Mouse (Mus musculus) heart, postnatal 14 days (tissue): Measurements from ENCODE around the gene Klk11. TPM values are rescaled to one million over a fixed set of nuclear protein-coding genes. Genes with fewer than 3 reads are reported as not detected.

ENCODE experiments used
- DNase-seq, 2 experiments: peaks; one replicate each; pipeline ENCODE4 v3.0.0; 2021 to 2022
- intact Hi-C: fragments of 180-260 bp; cut with DNase I; formaldehyde crosslinking; loops from one replicate; pipeline ENCODE4 v1.15.1; 2025
- total RNA-seq, 2 experiments: library from RNA; stranded (reverse); gene quantifications; 2 replicates each; pipeline ENCODE4 v1.2.3; 2021

Klk11 gene
- total RNA-seq, 2 experiments from 2014 or later = 0.17 TPM; not detected in 1

GRCm38 (mm10) chr7:43789295-43789694 lies 14.9 kb downstream of the Klk11 start:
- DNase-seq = no peak
- intact Hi-C loops = loop anchor here (5.0 kb wide), 1 partner anchor 103 kb away; no protein-coding TSS in a partner anchor

- intact Hi-C loops = no loop called here
Observed at GRCm38 (mm10) chr7:43791591-43791990, 17.2 kb downstream of the Klk11 start, which contains the start of gene Klk9. TSS of gene Klk9 (plus strand) at chr7:43791891.

GRCm38 (mm10) chr7:43796355-43796754 lies 22.0 kb downstream of the Klk11 start:
- intact Hi-C loops = no loop called here
- DNase-seq = no peak

More at GRCm38 (mm10) chr7:43791591-43791990, 17.2 kb downstream of the Klk11 start, which contains the start of gene Klk9:
- DNase-seq = no peak

- DNase-seq = peak in 1 of 2 experiments; percentile 35
- intact Hi-C loops = no loop called here
Observed at GRCm38 (mm10) chr7:43797333-43797769, 22.9 kb downstream of the Klk11 start, which contains the start of gene Klk8. TSS of gene Klk8 (plus strand) at chr7:43797577.

- DNase-seq = no peak
- intact Hi-C loops = no loop called here
Observed at GRCm38 (mm10) chr7:43797844-43798462, 23.5 kb downstream of the Klk11 start.

- intact Hi-C loops = no loop called here
Observed at GRCm38 (mm10) chr7:43799876-43800275, 25.5 kb downstream of the Klk11 start.

GRCm38 (mm10) chr7:43810994-43811393 lies 36.6 kb downstream of the Klk11 start, which contains the start of gene Klk7:
TSS of gene Klk7 (plus strand) at chr7:43811294.
- no peak for DNase-seq
- intact Hi-C loops = no loop called here

More at GRCm38 (mm10) chr7:43799876-43800275, 25.5 kb downstream of the Klk11 start:
- no peak for DNase-seq

- no peak for DNase-seq
- intact Hi-C loops = no loop called here
Observed at GRCm38 (mm10) chr7:43815211-43815610, 40.8 kb downstream of the Klk11 start.

- intact Hi-C loops = no loop called here
- DNase-seq = no peak
Observed at GRCm38 (mm10) chr7:43816746-43817145, 42.3 kb downstream of the Klk11 start.

GRCm38 (mm10) chr7:43821581-43821980 lies 47.2 kb downstream of the Klk11 start:
- intact Hi-C loops = no loop called here

GRCm38 (mm10) chr7:43824199-43824598 lies 49.8 kb downstream of the Klk11 start, which contains the start of gene Klk6:
TSS of gene Klk6 (plus strand) at chr7:43824499.
- no peak for DNase-seq
- intact Hi-C loops = no loop called here

More at GRCm38 (mm10) chr7:43821581-43821980, 47.2 kb downstream of the Klk11 start:
- DNase-seq = no peak

GRCm38 (mm10) chr7:43826056-43826455 lies 51.7 kb downstream of the Klk11 start:
- intact Hi-C loops = no loop called here
- no peak for DNase-seq

- DNase-seq = no peak
- intact Hi-C loops = no loop called here
Observed at GRCm38 (mm10) chr7:43827706-43828105, 53.3 kb downstream of the Klk11 start.

Other genes starting within 250 kb of the Klk11 start
- 1 to 10 TPM; 3.7 to 4.1 TPM for gene Cd33, start 230.2 kb upstream of the Klk11 start, total RNA-seq
- under 1 TPM; 0.98 to 1.00 TPM for gene Zfp658, start 212.3 kb upstream of the Klk11 start, total RNA-seq
- gene Zfp719, start 195.0 kb upstream of the Klk11 start, total RNA-seq = 1 to 10 TPM; 5.8 to 7.3 TPM
- gene Zfp819, start 167.4 kb upstream of the Klk11 start, total RNA-seq = not detected
- gene Ceacam18, start 139.9 kb upstream of the Klk11 start, total RNA-seq = not detected
- 1 to 10 TPM; 1.2 TPM for gene Siglece, start 114.4 kb upstream of the Klk11 start, total RNA-seq
- 1 to 10 TPM; 3.9 to 4.0 TPM for gene Ctu1, start 102.6 kb upstream of the Klk11 start, total RNA-seq
- gene Klk14, start 84.2 kb upstream of the Klk11 start, total RNA-seq = not detected
- not detected for gene Klk13, start 62.0 kb upstream of the Klk11 start, total RNA-seq
- not detected for gene Klk12, start 5.7 kb upstream of the Klk11 start, total RNA-seq
- under 1 TPM; 0.22 to 0.33 TPM for gene Klk10, start 6.4 kb downstream of the Klk11 start, total RNA-seq
- not detected for gene Klk9, start 17.3 kb downstream of the Klk11 start, total RNA-seq
- gene Klk8, start 23.0 kb downstream of the Klk11 start, total RNA-seq = 10 to 100 TPM; 10.6 to 14.2 TPM
- under 1 TPM; 0.19 to 0.20 TPM for gene Klk7, start 36.7 kb downstream of the Klk11 start, total RNA-seq
- gene Klk6, start 49.9 kb downstream of the Klk11 start, total RNA-seq = not detected
- not detected for gene Klk5, start 67.4 kb downstream of the Klk11 start, total RNA-seq
- not detected for gene Klk4, start 106.6 kb downstream of the Klk11 start, total RNA-seq
- not detected for gene Klk15, start 159.1 kb downstream of the Klk11 start, total RNA-seq
- not detected for gene Klk1b8, start 176.1 kb downstream of the Klk11 start, total RNA-seq
- gene Klk1b1, start 192.1 kb downstream of the Klk11 start, total RNA-seq = not detected
- gene Klk1b9, start 201.5 kb downstream of the Klk11 start, total RNA-seq = not detected
- gene Klk1b11, start 221.3 kb downstream of the Klk11 start, total RNA-seq = not detected
- not detected for gene Klk1b26, start 237.6 kb downstream of the Klk11 start, total RNA-seq